Mouse (Mus musculus): ENCODE measurements around the gene Slc35b2. TPM values are rescaled to one million over a fixed set of nuclear protein-coding genes. Genes with fewer than 3 reads are reported as not detected.

Gene Slc35b2
- polyA plus RNA-seq, 1 experiment from 2014 or later, result 47.9 TPM

DNA sequence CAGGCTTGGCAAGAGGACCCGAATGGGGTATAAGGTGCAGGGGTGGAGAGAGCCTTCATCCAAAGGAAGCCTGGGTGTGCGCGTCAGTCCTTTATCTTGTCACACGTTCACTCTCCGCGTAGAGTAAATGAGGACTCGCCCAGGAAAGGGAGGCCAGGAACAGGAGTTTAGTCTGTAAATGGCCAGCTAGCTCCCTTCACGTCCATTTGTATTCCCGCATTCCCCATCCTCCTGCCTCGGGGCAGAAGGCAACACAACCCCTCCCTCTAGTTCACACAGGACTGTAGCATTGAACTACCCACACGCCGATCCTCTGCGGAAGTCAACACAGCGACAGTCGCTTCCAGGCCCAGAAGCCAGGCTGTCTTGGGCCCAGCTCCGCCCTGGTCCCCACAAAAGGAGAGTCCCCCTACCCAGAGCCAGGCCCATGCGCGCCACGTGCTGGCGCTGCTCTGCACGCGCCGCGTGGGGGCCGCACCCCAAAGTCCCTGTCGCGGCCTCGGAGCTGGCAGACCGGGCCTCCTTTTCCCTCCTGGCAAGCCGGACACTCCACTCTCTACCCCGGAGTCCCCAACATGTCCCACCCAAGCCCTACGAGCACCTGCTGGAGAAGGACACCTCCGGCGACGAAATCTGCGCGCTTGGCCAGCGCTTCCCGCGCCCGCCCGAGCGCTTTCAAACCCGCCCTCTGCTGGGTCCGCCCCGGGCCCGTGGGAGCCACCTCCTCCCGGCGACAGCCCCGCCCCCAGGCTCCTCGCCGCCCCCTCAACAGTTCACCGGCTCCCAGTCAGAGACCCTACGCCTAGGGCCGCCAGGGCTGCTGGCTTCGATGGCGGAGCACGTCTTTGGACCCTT, 31.4 kb downstream of the Slc35b2 start:
- Histone ChIP-seq H3K9me3 (ENCODE audit: low read length) (no peaks in the 10 kb centered on the region), H3K27ac (ENCODE audit: low read depth) (peak overlapping the region; percentile 77), H3K36me3 (replicated peaks; ENCODE audit: insufficient read depth, low read length) (peaks cover 16% of the 10 kb centered on the region), H3K4me2 (ENCODE audit: low read depth, low read length) (peak overlapping the region; percentile 96), H3K4me3 (ENCODE audit: low read depth, low read length) (peak overlapping the region; percentile 75), H3K9ac (replicated peaks) (peak overlapping the region; percentile 80), H3K4me1 (ENCODE audit: insufficient read depth) (peaks cover 81% of the 10 kb centered on the region), H3K27me3 (ENCODE audit: insufficient read depth, low read length) (no peaks in the 10 kb centered on the region)
- peak; percentile 44 for ATAC-seq
- DNase-seq, result peak; percentile 87
- TF ChIP-seq CTCF (IDR thresholded peaks at IDR 0.05; ENCODE audit: low read depth) (peak; percentile 7; the same call in 1 of the 2 replicates), EP300 (IDR thresholded peaks at IDR 0.05; ENCODE audit: low read depth) (no peak)
- WGBS (ENCODE audit: insufficient replicate concordance), result 3% methylated on average over 56 of the region's 58 CpGs

GRCm38 (mm10) chr17:45595736-45596390, 32.2 kb downstream of the Slc35b2 start:
- Histone ChIP-seq H3K4me3 (ENCODE audit: low read depth, low read length) (peak overlapping the region; percentile 75), H3K9ac (replicated peaks) (peak overlapping the region; percentile 80), H3K4me1 (ENCODE audit: insufficient read depth) (peaks cover 75% of the 10 kb centered on the region), H3K27ac (ENCODE audit: low read depth) (peak overlapping the region; percentile 77), H3K9me3 (ENCODE audit: low read length) (no peaks in the 10 kb centered on the region), H3K27me3 (ENCODE audit: insufficient read depth, low read length) (no peaks in the 10 kb centered on the region), H3K36me3 (replicated peaks; ENCODE audit: insufficient read depth, low read length) (peaks cover 8% of the 10 kb centered on the region), H3K4me2 (ENCODE audit: low read depth, low read length) (peak overlapping the region; percentile 96)
- DNase-seq, result no peak
- no peak for TF ChIP-seq EP300 (IDR thresholded peaks at IDR 0.05; ENCODE audit: low read depth)
- TF ChIP-seq CTCF (IDR thresholded peaks at IDR 0.05; ENCODE audit: low read depth), result no peak
- 14% methylated on average over 23 of the region's 23 CpGs for WGBS (ENCODE audit: insufficient replicate concordance)
- no peak for ATAC-seq

DNA sequence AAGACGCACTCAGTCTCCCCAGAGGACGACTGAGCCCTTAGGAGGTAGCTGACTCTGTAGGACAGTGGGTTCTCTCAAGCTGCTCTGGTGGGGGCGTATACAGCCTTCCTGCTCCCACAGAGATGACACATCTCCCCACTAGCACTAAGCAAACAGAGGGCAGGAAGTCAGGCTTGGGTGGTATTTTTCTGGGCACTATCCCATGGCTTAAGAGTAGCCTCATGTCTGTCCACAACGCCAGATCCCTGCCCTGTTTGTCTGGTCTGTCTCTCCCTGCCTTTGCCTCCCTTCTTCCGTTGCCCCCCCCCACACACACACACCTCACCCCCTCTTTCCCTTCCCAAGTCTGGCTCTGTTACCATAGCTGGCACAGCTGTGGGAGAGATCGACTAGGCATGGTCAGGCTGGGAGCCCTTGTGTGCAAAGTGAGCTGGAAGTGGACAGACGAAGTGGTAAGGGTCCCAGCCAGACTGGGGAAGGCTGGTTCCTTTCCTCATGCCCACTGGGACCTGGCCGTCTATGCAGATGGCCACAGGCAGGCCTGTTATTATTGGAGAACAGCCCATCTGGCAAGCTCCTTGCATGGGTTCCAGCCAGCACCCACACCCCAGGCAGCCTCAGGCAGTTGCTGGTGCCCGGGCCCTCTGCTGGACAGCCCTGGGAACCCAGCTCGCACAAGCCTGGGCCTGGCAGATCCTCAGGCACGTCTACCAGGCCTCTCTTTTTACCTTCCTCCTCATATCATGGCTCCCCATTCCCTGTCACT, 33.1 kb downstream of the Slc35b2 start:
- Histone ChIP-seq H3K9me3 (ENCODE audit: low read length) (no peaks in the 10 kb centered on the region), H3K27me3 (ENCODE audit: insufficient read depth, low read length) (0 out of 2 replicates have a peak, but pooled peaks cover 3% of the 10 kb centered on the region), H3K36me3 (replicated peaks; ENCODE audit: insufficient read depth, low read length) (no peaks in the 10 kb centered on the region), H3K4me1 (ENCODE audit: insufficient read depth) (peaks cover 78% of the 10 kb centered on the region), H3K27ac (ENCODE audit: low read depth) (peak overlapping the region; percentile 71), H3K4me3 (ENCODE audit: low read depth, low read length) (no peak overlapping the region), H3K9ac (replicated peaks) (peak overlapping the region; percentile 41), H3K4me2 (ENCODE audit: low read depth, low read length) (peak overlapping the region; percentile 96)
- WGBS (ENCODE audit: insufficient replicate concordance), result 48% methylated on average over 11 of the region's 11 CpGs
- peak; percentile 84 for DNase-seq
- peak; percentile 49 for ATAC-seq
- peak; percentile 82 for TF ChIP-seq CTCF (IDR thresholded peaks at IDR 0.05; ENCODE audit: low read depth)
- TF ChIP-seq EP300 (IDR thresholded peaks at IDR 0.05; ENCODE audit: low read depth), result no peak

DNA sequence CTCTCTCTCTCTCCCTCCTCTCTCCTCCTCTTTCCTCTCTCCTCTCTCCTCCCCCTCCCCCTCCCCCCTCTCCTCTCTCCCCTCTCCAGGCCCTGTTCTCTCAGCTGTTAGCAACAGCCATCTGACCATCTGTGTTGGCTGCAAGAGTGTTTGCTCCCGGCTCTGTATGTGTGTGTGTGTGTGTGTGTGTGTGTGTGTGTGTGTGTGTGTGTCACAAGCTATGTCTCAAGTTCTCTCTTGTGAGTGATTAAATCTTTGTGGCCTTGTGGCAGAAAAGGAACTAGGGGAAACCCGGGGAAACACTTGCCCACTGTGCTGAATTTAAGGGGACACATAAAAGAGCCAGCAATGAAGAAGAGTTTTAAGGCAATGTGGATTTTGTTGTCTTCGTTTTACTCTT, 34.1 kb downstream of the Slc35b2 start:
- Histone ChIP-seq H3K27me3 (ENCODE audit: insufficient read depth, low read length) (0 out of 2 replicates have a peak, but pooled peaks cover 3% of the 10 kb centered on the region), H3K4me3 (ENCODE audit: low read depth, low read length) (no peak overlapping the region), H3K9ac (replicated peaks) (no peak overlapping the region), H3K4me2 (ENCODE audit: low read depth, low read length) (no peak overlapping the region), H3K27ac (ENCODE audit: low read depth) (peak overlapping the region; percentile 89), H3K36me3 (replicated peaks; ENCODE audit: insufficient read depth, low read length) (no peaks in the 10 kb centered on the region), H3K9me3 (ENCODE audit: low read length) (no peaks in the 10 kb centered on the region), H3K4me1 (ENCODE audit: insufficient read depth) (peaks cover 68% of the 10 kb centered on the region)
- ATAC-seq (peak; percentile 16; the same call in 1 of the 2 replicates), DNase-seq (peak; percentile 63)
- TF ChIP-seq CTCF (IDR thresholded peaks at IDR 0.05; ENCODE audit: low read depth) (no peak), EP300 (IDR thresholded peaks at IDR 0.05; ENCODE audit: low read depth) (no peak)
- 15% methylated on average over 3 of the region's 3 CpGs for WGBS (ENCODE audit: insufficient replicate concordance)

GRCm38 (mm10) chr17:45598376-45598775, 34.7 kb downstream of the Slc35b2 start:
- peaks cover 62% of the 10 kb centered on the region for H3K4me1 ChIP-seq (ENCODE audit: insufficient read depth)
- H3K27me3 ChIP-seq (ENCODE audit: insufficient read depth, low read length), result 0 out of 2 replicates have a peak, but pooled peaks cover 3% of the 10 kb centered on the region
- H3K4me2 ChIP-seq (ENCODE audit: low read depth, low read length), result peak overlapping the region; percentile 60
- peak overlapping the region; percentile 89 for H3K27ac ChIP-seq (ENCODE audit: low read depth)
- H3K9ac ChIP-seq (replicated peaks), result no peak overlapping the region
- no peaks in the 10 kb centered on the region for H3K9me3 ChIP-seq (ENCODE audit: low read length)
- H3K36me3 ChIP-seq (replicated peaks; ENCODE audit: insufficient read depth, low read length), result no peaks in the 10 kb centered on the region
- H3K4me3 ChIP-seq (ENCODE audit: low read depth, low read length), result no peak overlapping the region
- WGBS (ENCODE audit: insufficient replicate concordance), result 76% methylated on average over 2 of the region's 2 CpGs
- ATAC-seq (no peak), DNase-seq (no peak)
- TF ChIP-seq EP300 (IDR thresholded peaks at IDR 0.05; ENCODE audit: low read depth), result no peak
